43 mouse cellular contexts compared by ENCODE assay signal in genomic region chr6:42811639-42812038, GRCm38 (mm10). TPM values are rescaled to one million over a fixed set of nuclear protein-coding genes. Genes with fewer than 3 reads are reported as not detected.
"Had no signal": no experiment of that assay in that cellular context is flagged by ENCODE, and none has a peak within 500 bp of the region (broad histone marks: within the 10 kb centered on the region; RNA-seq: fewer than 3 reads in every experiment).

TSS of gene Olfr450 (plus strand) at chr6:42811939.

- H3K27me3 ChIP-seq: heart, embryonic 12.5 days; heart, embryonic 13.5 days; heart, embryonic 15.5 days; hindbrain, embryonic 12.5 days; hindbrain, embryonic 13.5 days; hindbrain, embryonic 15.5 days; intestine, embryonic 15.5 days; kidney, embryonic 15.5 days had no signal

- H3K36me3 ChIP-seq: heart, embryonic 10.5 days; heart, embryonic 12.5 days; heart, embryonic 13.5 days; heart, embryonic 15.5 days; hindbrain, embryonic 12.5 days; hindbrain, embryonic 13.5 days; hindbrain, embryonic 15.5 days; intestine, embryonic 15.5 days; kidney, embryonic 15.5 days had no signal

- H3K4me1 ChIP-seq: heart, embryonic 10.5 days; heart, embryonic 12.5 days; heart, embryonic 13.5 days; heart, embryonic 15.5 days; hindbrain, embryonic 12.5 days; hindbrain, embryonic 13.5 days; hindbrain, embryonic 15.5 days; intestine, embryonic 15.5 days; kidney, embryonic 15.5 days had no signal

- H3K9me3 ChIP-seq: heart, embryonic 10.5 days; heart, embryonic 12.5 days; heart, embryonic 13.5 days; heart, embryonic 15.5 days; hindbrain, embryonic 12.5 days; hindbrain, embryonic 13.5 days; hindbrain, embryonic 15.5 days; intestine, embryonic 15.5 days; kidney, embryonic 15.5 days had no signal

- DNase-seq: heart, postnatal 10 days; heart, postnatal 14 days; heart, postnatal 36 days; heart, postnatal 4 days; kidney, adult 11 months; kidney, adult 18-20 months; kidney, adult 2 months; kidney, adult 8-10 months; kidney, adult 9 months; kidney, postnatal 10 days; kidney, postnatal 14 days; kidney, postnatal 25 days; kidney, postnatal 36 days; kidney, postnatal 4 days; layer of hippocampus, adult 9-11 months; layer of hippocampus, postnatal 36 days had no signal

- H3K27ac ChIP-seq: heart, embryonic 10.5 days; heart, embryonic 13.5 days; heart, embryonic 15.5 days; hindbrain, embryonic 12.5 days; hindbrain, embryonic 13.5 days; hindbrain, embryonic 14.5 days; hindbrain, embryonic 15.5 days; hindbrain, postnatal 0 days; intestine, embryonic 15.5 days; kidney, embryonic 15.5 days; kidney, postnatal 0 days; layer of hippocampus, adult 2 months; left cerebral cortex, adult 2 months had no signal

- H3K4me3 ChIP-seq: heart, embryonic 10.5 days; heart, embryonic 12.5 days; heart, embryonic 13.5 days; heart, embryonic 15.5 days; hindbrain, embryonic 12.5 days; hindbrain, embryonic 13.5 days; hindbrain, embryonic 15.5 days; intestine, embryonic 15.5 days; kidney, embryonic 15.5 days; layer of hippocampus, adult 2 months; left cerebral cortex, adult 2 months had no signal

RNA-seq across cellular contexts. Expression of gene Olfr450, which starts in this region (rescaled TPM):
- polyA plus RNA-seq: heart, embryonic 10.5 days; heart, embryonic 11.5 days; heart, embryonic 12.5 days; heart, embryonic 13.5 days; heart, embryonic 14.5 days; heart, embryonic 15.5 days; heart, embryonic 16.5 days; heart, postnatal 0 days; hindbrain, embryonic 11.5 days; hindbrain, embryonic 12.5 days; hindbrain, embryonic 13.5 days; hindbrain, embryonic 14.5 days; hindbrain, embryonic 15.5 days; hindbrain, embryonic 16.5 days; hindbrain, postnatal 0 days; inflammation-experienced regulatory T-cells, adult 6 months; intestine, embryonic 14.5 days; intestine, embryonic 15.5 days; intestine, embryonic 16.5 days; intestine, postnatal 0 days; kidney, adult 2 months; kidney, embryonic 14.5 days; kidney, embryonic 15.5 days; kidney, embryonic 16.5 days; kidney, postnatal 0 days; large intestine, adult 2 months had no signal
